Mouse (Mus musculus): ENCODE measurements around the gene Dnph1. TPM values are rescaled to one million over a fixed set of nuclear protein-coding genes. Genes with fewer than 3 reads are reported as not detected.
A peak's percentile ranks its signal among the peaks of the same experiment; 100 is the strongest.

The Dnph1 gene
- total RNA-seq, 2 experiments from 2014 or later = 2.8 TPM

- DNase-seq (ENCODE audit: low spot score in 2 of 2) = no peak
These were observed 6.3 kb downstream of the Dnph1 start for GRCm38 (mm10) chr17:46502775-46503174.

- DNase-seq (ENCODE audit: low spot score in 2 of 2) = no peak
These were observed 7.5 kb downstream of the Dnph1 start for GRCm38 (mm10) chr17:46503847-46504638.

- DNase-seq (ENCODE audit: low spot score in 2 of 2) = no peak
These were observed 9.1 kb downstream of the Dnph1 start for GRCm38 (mm10) chr17:46505617-46506016.

- no peak for DNase-seq (ENCODE audit: low spot score in 2 of 2)
These were observed 14.7 kb downstream of the Dnph1 start for GRCm38 (mm10) chr17:46511059-46511710.

- no peak for DNase-seq (ENCODE audit: low spot score in 2 of 2)
These were observed 16.8 kb downstream of the Dnph1 start for GRCm38 (mm10) chr17:46513329-46513728.

GRCm38 (mm10) chr17:46519971-46520370, 23.5 kb downstream of the Dnph1 start:
- no peak for DNase-seq (ENCODE audit: low spot score in 2 of 2)

- no peak for DNase-seq (ENCODE audit: low spot score in 2 of 2)
These were observed 24.0 kb downstream of the Dnph1 start for GRCm38 (mm10) chr17:46520385-46520979.

GRCm38 (mm10) chr17:46521174-46521573, 24.7 kb downstream of the Dnph1 start:
- no peak for DNase-seq (ENCODE audit: low spot score in 2 of 2)

- no peak for DNase-seq (ENCODE audit: low spot score in 2 of 2)
These were observed 25.6 kb downstream of the Dnph1 start for GRCm38 (mm10) chr17:46521963-46522668.

GRCm38 (mm10) chr17:46525065-46525464, 28.6 kb downstream of the Dnph1 start:
- no peak for DNase-seq (ENCODE audit: low spot score in 2 of 2)

GRCm38 (mm10) chr17:46525579-46526307, 29.2 kb downstream of the Dnph1 start:
- peak; percentile 59 to 70 for DNase-seq (ENCODE audit: low spot score in 2 of 2)

GRCm38 (mm10) chr17:46543661-46544060, 47.1 kb downstream of the Dnph1 start:
- no peak for DNase-seq (ENCODE audit: low spot score in 2 of 2)

- peak; percentile 89 to 93 for DNase-seq (ENCODE audit: low spot score in 2 of 2)
These were observed 49.5 kb downstream of the Dnph1 start, which contains the start of gene Cul9 for GRCm38 (mm10) chr17:46545813-46546564. Gene Cul9, minus strand, starts transcription at chr17:46546388.

GRCm38 (mm10) chr17:46546591-46546990, 50.1 kb downstream of the Dnph1 start:
- no peak for DNase-seq (ENCODE audit: low spot score in 2 of 2)

GRCm38 (mm10) chr17:46546995-46547394, 50.5 kb downstream of the Dnph1 start:
- no peak for DNase-seq (ENCODE audit: low spot score in 2 of 2)

GRCm38 (mm10) chr17:46547923-46548322, 51.4 kb downstream of the Dnph1 start:
- DNase-seq (ENCODE audit: low spot score in 2 of 2) = no peak

- no peak for DNase-seq (ENCODE audit: low spot score in 2 of 2)
These were observed 52.2 kb downstream of the Dnph1 start for GRCm38 (mm10) chr17:46548741-46549140.

- DNase-seq (ENCODE audit: low spot score in 2 of 2) = peak; percentile 41 to 53
These were observed 52.7 kb downstream of the Dnph1 start for GRCm38 (mm10) chr17:46549193-46549592.
